Mouse (Mus musculus) neural tube, embryonic 11.5 days (tissue): ENCODE measurements around the gene Rae1. TPM values are rescaled to one million over a fixed set of nuclear protein-coding genes. Genes with fewer than 3 reads are reported as not detected.

Source experiments
- ATAC-seq: fragments of 200-750 bp; cut with Nextera tagmentation; 2 replicates; pipeline ENCODE4 v1.8.0; 2017; ENCODE audit warnings: moderate number of reproducible peaks, mild to moderate bottlenecking, moderate TSS enrichment, moderate library complexity; ENCODE audit not compliant: insufficient read depth, low FRiP score, low TSS enrichment
- DNase-seq: peaks from one replicate; pipeline ENCODE4 v3.0.0-alpha.2; 2015; ENCODE audit warnings: low spot score
- H3K27ac ChIP-seq: fragments of 300-500 bp; sonication (generic); 2 replicates; pipeline ENCODE4 v1.5.1; 2014; ENCODE audit warnings: low read depth, mild to moderate bottlenecking, low read length
- H3K27me3 ChIP-seq: fragments of 300-500 bp; sonication (generic); 2 replicates; pipeline ENCODE4 v1.6.1; 2014; ENCODE audit warnings: mild to moderate bottlenecking, low read length, mixed read lengths; ENCODE audit not compliant: control insufficient read depth, insufficient read depth
- H3K36me3 ChIP-seq: fragments of 300-500 bp; sonication (generic); 2 replicates; pipeline ENCODE4 v1.6.1; 2014; ENCODE audit warnings: mild to moderate bottlenecking, low read length, moderate library complexity, mixed read lengths; ENCODE audit not compliant: control insufficient read depth, insufficient read depth
- H3K4me1 ChIP-seq: fragments of 300-500 bp; sonication (generic); 2 replicates; pipeline ENCODE4 v1.6.1; 2014; ENCODE audit warnings: low read length, mixed read lengths; ENCODE audit not compliant: control insufficient read depth, insufficient read depth
- H3K4me2 ChIP-seq: fragments of 300-500 bp; sonication (generic); 2 replicates; pipeline ENCODE4 v1.6.1; 2014; ENCODE audit warnings: low read depth, mild to moderate bottlenecking, moderate library complexity
- H3K4me3 ChIP-seq: fragments of 300-500 bp; sonication (generic); 2 replicates; pipeline ENCODE4 v1.5.1; 2014; ENCODE audit warnings: low read depth, low read length
- H3K9ac ChIP-seq: fragments of 300-500 bp; sonication (generic); 2 replicates; pipeline ENCODE4 v1.6.1; 2014; ENCODE audit warnings: mild to moderate bottlenecking, low read length
- H3K9me3 ChIP-seq: fragments of 300-500 bp; sonication (generic); 2 replicates; pipeline ENCODE4 v1.6.1; 2016; ENCODE audit warnings: low read length; ENCODE audit not compliant: control insufficient read depth
- WGBS: fragments of 180-500 bp; shearing (Covaris S2); extraction: QIAGEN DNeasy Blood & Tissue Kit; methylation state at CpG from one replicate; pipeline ENCODE4 v1.1.7; 2014; 5-methylcytosine and 5-hydroxymethylcytosine counted together
- polyA plus RNA-seq: library from polyadenylated mRNA; unstranded; fragments of >200 nt; fragmentation: Nextera tagmentation; extraction: Ambion mirVana; gene quantifications from 2 replicates; pipeline ENCODE4 v1.2.1, GENCODE M21; 2014

Rae1 gene
- polyA plus RNA-seq = 137 and 140 TPM in 2 replicates

- Histone ChIP-seq H3K4me2 (peak within 1 kb of the TSS; percentile 62), H3K27me3 (no peaks in the 10 kb centered on the region), H3K4me1 (peaks cover 12% of the 10 kb centered on the region), H3K36me3 (peaks cover 11% of the 10 kb centered on the region), H3K9me3 (no peaks in the 10 kb centered on the region), H3K27ac (peak within 1 kb of the TSS; percentile 87), H3K9ac (peak within 1 kb of the TSS; percentile 95), H3K4me3 (peak within 1 kb of the TSS; percentile 97)
- peak; percentile 100 for DNase-seq
- peak; percentile 93 for ATAC-seq
- under 1% methylated on average over 41 of the region's 45 CpGs for WGBS
Measured at GRCm38 (mm10) chr2:172999630-173000284, at the start of gene Rae1. Rae1 (plus strand) TSS chr2:173000117.

GRCm38 (mm10) chr2:172950119-172950676, 49.7 kb upstream of the Rae1 start:
- ATAC-seq (no peak), DNase-seq (no peak)
- Histone ChIP-seq H3K27me3 (no peaks in the 10 kb centered on the region), H3K4me3 (no peak overlapping the region), H3K9ac (no peak overlapping the region), H3K4me1 (no peaks in the 10 kb centered on the region), H3K27ac (no peak overlapping the region), H3K4me2 (no peak overlapping the region), H3K36me3 (no peaks in the 10 kb centered on the region), H3K9me3 (no peaks in the 10 kb centered on the region)
- WGBS = 77% methylated on average over 9 of the region's 9 CpGs

GRCm38 (mm10) chr2:172950722-172951121, 49.2 kb upstream of the Rae1 start:
- no peak overlapping the region for H3K9ac ChIP-seq
- no peak for DNase-seq
- no peaks in the 10 kb centered on the region for H3K36me3 ChIP-seq
- no peaks in the 10 kb centered on the region for H3K9me3 ChIP-seq
- H3K27ac ChIP-seq = no peak overlapping the region
- no peak for ATAC-seq
- WGBS = 45% methylated on average over 11 of the region's 11 CpGs
- H3K4me1 ChIP-seq = no peaks in the 10 kb centered on the region
- no peaks in the 10 kb centered on the region for H3K27me3 ChIP-seq
- no peak overlapping the region for H3K4me2 ChIP-seq
- H3K4me3 ChIP-seq = no peak overlapping the region

GRCm38 (mm10) chr2:172951976-172952375, 47.9 kb upstream of the Rae1 start:
- 84% methylated on average over 2 of the region's 2 CpGs for WGBS
- Histone ChIP-seq H3K4me3 (no peak overlapping the region), H3K27ac (no peak overlapping the region), H3K27me3 (no peaks in the 10 kb centered on the region), H3K4me2 (no peak overlapping the region), H3K9ac (no peak overlapping the region), H3K9me3 (peaks cover 6% of the 10 kb centered on the region), H3K36me3 (no peaks in the 10 kb centered on the region), H3K4me1 (no peaks in the 10 kb centered on the region)
- ATAC-seq (no peak), DNase-seq (no peak)

GRCm38 (mm10) chr2:172958579-172958978, 41.3 kb upstream of the Rae1 start:
- DNase-seq (peak; percentile 53), ATAC-seq (peak; percentile 65)
- 6% methylated on average over 5 of the region's 5 CpGs for WGBS
- peaks cover 7% of the 10 kb centered on the region; the same call in 1 of the 2 replicates for H3K4me1 ChIP-seq
- H3K4me2 ChIP-seq = no peak overlapping the region
- H3K9ac ChIP-seq = peak overlapping the region; percentile 18; the same call in 1 of the 2 replicates
- H3K9me3 ChIP-seq = peaks cover 10% of the 10 kb centered on the region
- H3K36me3 ChIP-seq = no peaks in the 10 kb centered on the region
- H3K27me3 ChIP-seq = no peaks in the 10 kb centered on the region
- 0 out of 2 replicates have a peak overlapping the region, but pooled peaks have one; percentile 54 for H3K27ac ChIP-seq
- no peak overlapping the region for H3K4me3 ChIP-seq

- Histone ChIP-seq H3K9ac (peak overlapping the region; percentile 18; the same call in 1 of the 2 replicates), H3K4me2 (no peak overlapping the region), H3K36me3 (no peaks in the 10 kb centered on the region), H3K27ac (no peak overlapping the region), H3K9me3 (peaks cover 10% of the 10 kb centered on the region), H3K4me3 (no peak overlapping the region), H3K27me3 (no peaks in the 10 kb centered on the region), H3K4me1 (peaks cover 7% of the 10 kb centered on the region; the same call in 1 of the 2 replicates)
- ATAC-seq (no peak), DNase-seq (no peak)
- WGBS = 53% methylated on average over 13 of the region's 13 CpGs
Measured at GRCm38 (mm10) chr2:172959006-172959768, 40.7 kb upstream of the Rae1 start.

- H3K9ac ChIP-seq = no peak overlapping the region
- no peaks in the 10 kb centered on the region for H3K27me3 ChIP-seq
- DNase-seq = no peak
- H3K36me3 ChIP-seq = no peaks in the 10 kb centered on the region
- H3K4me3 ChIP-seq = no peak overlapping the region
- H3K4me2 ChIP-seq = no peak overlapping the region
- H3K27ac ChIP-seq = no peak overlapping the region
- WGBS = 90% methylated on average over 3 of the region's 3 CpGs
- no peak for ATAC-seq
- H3K9me3 ChIP-seq = peaks cover 10% of the 10 kb centered on the region
- H3K4me1 ChIP-seq = peaks cover 7% of the 10 kb centered on the region; the same call in 1 of the 2 replicates
Measured at GRCm38 (mm10) chr2:172960350-172960749, 39.6 kb upstream of the Rae1 start.

GRCm38 (mm10) chr2:172961211-172961610, 38.7 kb upstream of the Rae1 start:
- H3K4me1 ChIP-seq = peaks cover 7% of the 10 kb centered on the region; the same call in 1 of the 2 replicates
- WGBS = 60% methylated on average over 6 of the region's 6 CpGs
- H3K9me3 ChIP-seq = peaks cover 8% of the 10 kb centered on the region
- ATAC-seq = no peak
- no peak overlapping the region for H3K27ac ChIP-seq
- no peak for DNase-seq
- no peak overlapping the region for H3K4me2 ChIP-seq
- no peaks in the 10 kb centered on the region for H3K36me3 ChIP-seq
- H3K9ac ChIP-seq = no peak overlapping the region
- no peak overlapping the region for H3K4me3 ChIP-seq
- H3K27me3 ChIP-seq = no peaks in the 10 kb centered on the region
